Mouse (Mus musculus) liver, embryonic 16.5 days (tissue): ENCODE results near the gene Nagk. TPM values are rescaled to one million over a fixed set of nuclear protein-coding genes. Genes with fewer than 3 reads are reported as not detected.

Source experiments
- ATAC-seq: fragments of 200-750 bp; cut with Nextera tagmentation; 2 replicates; pipeline ENCODE4 v1.8.0; 2017; ENCODE audit warnings: low read depth, mild to moderate bottlenecking, moderate number of reproducible peaks, moderate library complexity
- H3K27ac ChIP-seq: fragments of 300-500 bp; sonication (generic); 2 replicates; pipeline ENCODE4 v1.5.1; 2014; ENCODE audit warnings: mild to moderate bottlenecking, low read length
- H3K27me3 ChIP-seq: fragments of 300-500 bp; sonication (generic); 2 replicates; pipeline ENCODE4 v1.6.1; 2014; ENCODE audit warnings: low read depth, low read length, mixed read lengths; ENCODE audit not compliant: control insufficient read depth, insufficient read depth
- H3K36me3 ChIP-seq: fragments of 300-500 bp; sonication (generic); 2 replicates; pipeline ENCODE4 v1.6.1; 2014; ENCODE audit warnings: mild to moderate bottlenecking; ENCODE audit not compliant: control insufficient read depth, insufficient read depth
- H3K4me1 ChIP-seq: fragments of 300-500 bp; sonication (generic); 2 replicates; pipeline ENCODE4 v1.6.1; 2014; ENCODE audit warnings: low read depth, low read length, mixed read lengths; ENCODE audit not compliant: control insufficient read depth
- H3K4me2 ChIP-seq: fragments of 300-500 bp; sonication (generic); 2 replicates; pipeline ENCODE4 v1.6.1; 2014; ENCODE audit warnings: low read depth, low read length, mixed read lengths
- H3K4me3 ChIP-seq: fragments of 300-500 bp; sonication (generic); 2 replicates; pipeline ENCODE4 v1.5.1; 2014; ENCODE audit warnings: low read depth, mild to moderate bottlenecking, low read length
- H3K9ac ChIP-seq: fragments of 300-500 bp; sonication (generic); 2 replicates; pipeline ENCODE4 v1.6.1; 2014; ENCODE audit warnings: low read depth, low read length
- H3K9me3 ChIP-seq: fragments of 300-500 bp; sonication (generic); replicated peaks from 2 replicates; pipeline ENCODE4 v1.6.1; 2016; ENCODE audit warnings: low read length; ENCODE audit not compliant: control insufficient read depth
- WGBS: fragments of 180-500 bp; shearing (Covaris S2); extraction: QIAGEN DNeasy Blood & Tissue Kit; methylation state at CpG from one replicate; pipeline ENCODE4 v1.1.7; 2014; ENCODE audit not compliant: insufficient replicate concordance; 5-methylcytosine and 5-hydroxymethylcytosine counted together
- polyA plus RNA-seq: library from polyadenylated mRNA; unstranded; fragments of >200 nt; fragmentation: Nextera tagmentation; extraction: Ambion mirVana; gene quantifications from 2 replicates; pipeline ENCODE4 v1.2.1, GENCODE M21; 2015

The Nagk gene
- polyA plus RNA-seq = 18.8 and 20.1 TPM in 2 replicates

- WGBS = under 1% methylated on average over 43 of the region's 43 CpGs
- Histone ChIP-seq H3K4me1 (peaks cover 10% of the 10 kb centered on the region), H3K9ac (peak within 1 kb of the TSS; percentile 71), H3K27me3 (no peaks in the 10 kb centered on the region), H3K9me3 (no peaks in the 10 kb centered on the region), H3K27ac (peak within 1 kb of the TSS; percentile 96), H3K4me2 (peak within 1 kb of the TSS; percentile 92), H3K4me3 (peak within 1 kb of the TSS; percentile 74), H3K36me3 (no peaks in the 10 kb centered on the region)
- ATAC-seq = peak; percentile 91
Measured at GRCm38 (mm10) chr6:83794760-83795296, at the start of gene Nagk. Nagk (plus strand) TSS chr6:83794982.

- Histone ChIP-seq H3K27ac (no peak overlapping the region), H3K9me3 (no peaks in the 10 kb centered on the region), H3K27me3 (no peaks in the 10 kb centered on the region), H3K9ac (no peak overlapping the region), H3K36me3 (no peaks in the 10 kb centered on the region), H3K4me3 (no peak overlapping the region), H3K4me1 (no peaks in the 10 kb centered on the region; the same call in 1 of the 2 replicates), H3K4me2 (no peak overlapping the region)
- 37% methylated on average over 2 of the region's 2 CpGs for WGBS
- no peak for ATAC-seq
Measured at GRCm38 (mm10) chr6:83745466-83745865, 49.3 kb upstream of the Nagk start.

- ATAC-seq = no peak
- H3K4me1 ChIP-seq = no peaks in the 10 kb centered on the region; the same call in 1 of the 2 replicates
- H3K9ac ChIP-seq = no peak overlapping the region
- no peaks in the 10 kb centered on the region for H3K9me3 ChIP-seq
- no peak overlapping the region for H3K27ac ChIP-seq
- peaks cover 4% of the 10 kb centered on the region; the same call in 1 of the 2 replicates for H3K27me3 ChIP-seq
- no peak overlapping the region for H3K4me3 ChIP-seq
- no peak overlapping the region for H3K4me2 ChIP-seq
- WGBS = 71% methylated on average over 3 of the region's 3 CpGs
- no peaks in the 10 kb centered on the region for H3K36me3 ChIP-seq
Measured at GRCm38 (mm10) chr6:83749286-83749685, 45.5 kb upstream of the Nagk start.

GRCm38 (mm10) chr6:83750171-83750684 is 44.6 kb upstream of the Nagk start:
- Histone ChIP-seq H3K27ac (no peak overlapping the region), H3K4me2 (0 out of 2 replicates have a peak overlapping the region, but pooled peaks have one; percentile 20), H3K9me3 (no peaks in the 10 kb centered on the region), H3K27me3 (peaks cover 4% of the 10 kb centered on the region; the same call in 1 of the 2 replicates), H3K9ac (no peak overlapping the region), H3K4me1 (no peaks in the 10 kb centered on the region; the same call in 1 of the 2 replicates), H3K4me3 (no peak overlapping the region), H3K36me3 (no peaks in the 10 kb centered on the region)
- no peak for ATAC-seq
- WGBS = 6% methylated on average over 11 of the region's 11 CpGs

GRCm38 (mm10) chr6:83756051-83756450 is 38.7 kb upstream of the Nagk start:
- WGBS = 62% methylated on average over 9 of the region's 9 CpGs
- ATAC-seq = no peak
- Histone ChIP-seq H3K27me3 (peaks cover 41% of the 10 kb centered on the region), H3K4me1 (no peaks in the 10 kb centered on the region), H3K4me3 (no peak overlapping the region), H3K27ac (no peak overlapping the region), H3K4me2 (no peak overlapping the region), H3K9me3 (no peaks in the 10 kb centered on the region), H3K9ac (no peak overlapping the region), H3K36me3 (no peaks in the 10 kb centered on the region)

- WGBS = 24% methylated on average over 6 of the region's 6 CpGs
- no peaks in the 10 kb centered on the region for H3K9me3 ChIP-seq
- no peak within 1 kb of the TSS for H3K27ac ChIP-seq
- no peak within 1 kb of the TSS for H3K9ac ChIP-seq
- H3K4me1 ChIP-seq = peaks cover 3% of the 10 kb centered on the region
- peak within 1 kb of the TSS; percentile 51 for H3K4me2 ChIP-seq
- no peaks in the 10 kb centered on the region for H3K36me3 ChIP-seq
- H3K27me3 ChIP-seq = peaks cover 59% of the 10 kb centered on the region
- ATAC-seq = no peak
- H3K4me3 ChIP-seq = peak within 1 kb of the TSS; percentile 28
Measured at GRCm38 (mm10) chr6:83762344-83762743, 32.4 kb upstream of the Nagk start, which contains the start of gene Ankrd53. Ankrd53 (plus strand) TSS chr6:83762644.

- Histone ChIP-seq H3K9me3 (no peaks in the 10 kb centered on the region), H3K9ac (no peak overlapping the region), H3K36me3 (no peaks in the 10 kb centered on the region), H3K4me2 (peak overlapping the region; percentile 51), H3K27me3 (peaks cover 53% of the 10 kb centered on the region), H3K4me1 (peaks cover 3% of the 10 kb centered on the region), H3K4me3 (peak overlapping the region; percentile 28), H3K27ac (no peak overlapping the region)
- peak; percentile 21; the same call in 1 of the 2 replicates for ATAC-seq
- 3% methylated on average over 35 of the region's 35 CpGs for WGBS
Measured at GRCm38 (mm10) chr6:83762880-83763431, 31.8 kb upstream of the Nagk start.

- Histone ChIP-seq H3K27me3 (peaks cover 20% of the 10 kb centered on the region), H3K4me2 (no peak overlapping the region), H3K9ac (no peak overlapping the region), H3K4me1 (peaks cover 3% of the 10 kb centered on the region), H3K4me3 (no peak overlapping the region), H3K36me3 (peaks cover 11% of the 10 kb centered on the region), H3K9me3 (no peaks in the 10 kb centered on the region), H3K27ac (no peak overlapping the region)
- WGBS = 66% methylated on average over 3 of the region's 3 CpGs
- ATAC-seq = no peak
Measured at GRCm38 (mm10) chr6:83766982-83767381, 27.8 kb upstream of the Nagk start.

- 57% methylated on average over 5 of the region's 5 CpGs for WGBS
- ATAC-seq = no peak
Measured at GRCm38 (mm10) chr6:83768485-83768884, 26.3 kb upstream of the Nagk start.

More at GRCm38 (mm10) chr6:83768485-83768884, 26.3 kb upstream of the Nagk start:
- Histone ChIP-seq H3K9ac (no peak overlapping the region), H3K27ac (no peak overlapping the region), H3K4me2 (no peak overlapping the region), H3K9me3 (no peaks in the 10 kb centered on the region), H3K36me3 (peaks cover 14% of the 10 kb centered on the region), H3K4me1 (peaks cover 2% of the 10 kb centered on the region; the same call in 1 of the 2 replicates), H3K4me3 (no peak overlapping the region), H3K27me3 (peaks cover 7% of the 10 kb centered on the region; the same call in 1 of the 2 replicates)
